Mouse (Mus musculus): ENCODE measurements at regions not wholly inside any gene's neighbourhood (a gene's known extent, or its start where the extent isn't known, plus 50 kb on each side); places are given as distances from the start of the nearest gene placed in this dataset.
A peak's percentile ranks its signal among the peaks of the same experiment; 100 is the strongest.
"Not testable (repeated sequence)": the region's sequence is repeated elsewhere in the genome, so short reads cannot be mapped to it uniquely, and the experiment has no call there.

DNA sequence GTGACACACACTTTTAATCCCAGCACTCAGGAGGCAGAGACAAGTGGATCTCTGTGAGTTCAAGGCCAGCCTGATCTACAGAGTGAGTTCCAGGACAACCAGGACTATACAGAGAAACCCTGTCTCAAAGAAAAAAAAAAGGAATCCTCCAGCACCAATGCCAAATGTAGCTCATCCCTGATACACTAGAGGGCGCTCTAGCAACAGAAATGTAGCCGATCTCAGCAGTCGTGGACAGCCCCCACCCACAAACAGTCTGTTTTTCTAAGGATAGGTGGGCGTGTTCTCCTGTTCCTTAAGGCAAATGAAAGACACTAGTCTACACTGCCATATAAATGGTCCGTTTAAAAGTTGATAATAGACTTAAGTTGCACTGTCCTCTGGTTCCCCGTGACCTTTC, 2447.9 kb upstream of the Gm8797 start:
- DNase-seq: peak; percentile 14

GRCm38 (mm10) chr3:3308461-3308860, 2442.1 kb upstream of the Gm8797 start:
- no peak for DNase-seq

GRCm38 (mm10) chr3:3308996-3309395, 2441.6 kb upstream of the Gm8797 start:
- DNase-seq: no peak

GRCm38 (mm10) chr3:3310811-3311210, 2439.8 kb upstream of the Gm8797 start:
- DNase-seq: no peak

GRCm38 (mm10) chr3:3349634-3350033, 2401.0 kb upstream of the Gm8797 start:
- no peak for DNase-seq

- not testable (repeated sequence) for DNase-seq
These were observed 2379.7 kb upstream of the Gm8797 start for GRCm38 (mm10) chr3:3370859-3371258.

DNA sequence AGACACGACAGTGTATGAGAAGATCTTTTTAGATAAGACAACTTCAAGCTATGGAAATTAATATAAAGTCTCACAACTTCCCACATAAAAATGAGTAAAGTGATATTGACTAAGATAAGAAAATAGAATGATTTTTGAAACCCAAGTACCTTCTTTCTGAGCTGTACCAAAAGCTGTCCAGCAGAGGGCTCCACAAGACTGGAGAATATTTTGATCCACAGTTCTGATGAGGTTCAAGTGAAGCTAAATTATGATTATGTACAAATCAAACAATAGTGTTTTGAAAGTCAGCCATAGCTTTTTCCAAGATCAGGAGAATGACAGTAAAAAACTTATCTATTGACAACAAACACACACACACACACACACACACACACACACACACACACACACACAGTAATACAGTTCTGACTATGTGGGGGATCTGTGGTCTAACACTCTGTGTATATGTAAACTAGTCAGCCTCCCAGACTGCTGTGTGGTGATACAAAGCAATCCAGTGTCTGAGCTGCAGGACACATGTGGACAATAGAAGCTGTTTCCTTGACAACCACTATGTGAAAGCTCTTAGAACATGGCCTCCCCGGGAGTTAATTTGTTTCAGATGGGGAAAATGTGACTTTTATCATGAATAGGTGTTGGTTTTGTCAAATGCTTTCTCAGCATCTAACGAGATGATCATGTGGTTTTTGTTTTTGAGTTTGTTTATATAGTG, 2362.4 kb upstream of the Gm8797 start:
- DNase-seq: no peak

Data from right cerebral cortex, adult 18-20 months (tissue).